Mouse (Mus musculus): ENCODE data around the gene Mcrip2.

Mcrip2 gene

GRCm38 (mm10) chr17:25817662-25818061, 50.9 kb downstream of the Mcrip2 start:
- no peak for DNase-seq (ENCODE audit: low read depth, low spot score)

Data from retina, adult 2 months (tissue).